Comparison of ENCODE assay signal across 9 mouse cellular contexts in genomic region chr10:94609309-94609777, GRCm38 (mm10).
DNase-seq lines count a peak whose midpoint lies in the region; ATAC-seq and TF ChIP-seq lines count a peak whose summit lies in the region.
"Had no signal": no experiment of that assay in that cellular context is flagged by ENCODE, and none has a peak within 500 bp of the region (broad histone marks: within the 10 kb centered on the region; RNA-seq: fewer than 3 reads in every experiment).

No protein-coding gene starts in this region.

- no peaks in the 10 kb centered on the region for H3K9me3 ChIP-seq in hindbrain, embryonic 10.5 days
- H3K9me3 ChIP-seq in lung, embryonic 14.5 days (ENCODE audit: low read depth, low read length): no peaks in the 10 kb centered on the region

- H3K4me3 ChIP-seq in hindbrain, embryonic 10.5 days: no peak overlapping the region
- no peak overlapping the region for H3K4me3 ChIP-seq in lung, embryonic 14.5 days (ENCODE audit: low read depth, low read length)
- H3K4me3 ChIP-seq: myocyte had no signal

- peak; percentile 99 for ATAC-seq in frontal cortex, adult (ENCODE audit: low TSS enrichment)
- ATAC-seq in lung, embryonic 14.5 days (ENCODE audit: insufficient read depth): peak; percentile 82

- no peaks in the 10 kb centered on the region for H3K27me3 ChIP-seq in hindbrain, embryonic 10.5 days (ENCODE audit: insufficient read depth, poor library complexity, severe bottlenecking)
- H3K27me3 ChIP-seq in lung, embryonic 14.5 days (ENCODE audit: insufficient read depth, low read length): no peaks in the 10 kb centered on the region

- no peak overlapping the region for H3K4me2 ChIP-seq in lung, embryonic 14.5 days

- H3K36me3 ChIP-seq in hindbrain, embryonic 10.5 days: no peaks in the 10 kb centered on the region
- H3K36me3 ChIP-seq in lung, embryonic 14.5 days (ENCODE audit: insufficient read depth): no peaks in the 10 kb centered on the region

- H3K4me1 ChIP-seq in hindbrain, embryonic 10.5 days (replicated peaks): peaks cover 3% of the 10 kb centered on the region; the same call in 1 of the 2 replicates
- no peaks in the 10 kb centered on the region for H3K4me1 ChIP-seq in lung, embryonic 14.5 days (ENCODE audit: insufficient read depth)

- no peak overlapping the region for H3K9ac ChIP-seq in lung, embryonic 14.5 days

- H3K27ac ChIP-seq in hindbrain, embryonic 10.5 days: no peak overlapping the region
- H3K27ac ChIP-seq in lung, embryonic 14.5 days (ENCODE audit: low read depth): no peak overlapping the region

- WGBS in hindbrain, embryonic 10.5 days: 53% methylated on average over 5 of the region's 5 CpGs
- 54% methylated on average over 5 of the region's 5 CpGs for WGBS in lung, embryonic 14.5 days

- peak; percentile 70 for DNase-seq in Muller cell, postnatal 12 days (ENCODE audit: inconsistent ontology term)
- peak; percentile 57 for DNase-seq in cerebellum, adult 8-10 months
- DNase-seq in hindbrain, embryonic 10.5 days (ENCODE audit: low spot score): peak; percentile 78
- peak; percentile 75 to 86 for DNase-seq in layer of hippocampus, adult 8-10 months (ENCODE audit: low spot score in 2 of 2)
- DNase-seq in lung, embryonic 14.5 days: peak; percentile 88
- DNase-seq in ovary, postnatal 14 days (ENCODE audit: low spot score): peak; percentile 70
- peak; percentile 56 to 59 for DNase-seq in thymus, postnatal 36 days

- peak; percentile 95 for TF ChIP-seq CTCF in lung, embryonic 14.5 days (IDR thresholded peaks at IDR 0.05; ENCODE audit: low read depth)
